Mouse (Mus musculus): ENCODE measurements around the gene Gchfr.
A peak's percentile ranks its signal among the peaks of the same experiment; 100 is the strongest.

The Gchfr gene

DNA sequence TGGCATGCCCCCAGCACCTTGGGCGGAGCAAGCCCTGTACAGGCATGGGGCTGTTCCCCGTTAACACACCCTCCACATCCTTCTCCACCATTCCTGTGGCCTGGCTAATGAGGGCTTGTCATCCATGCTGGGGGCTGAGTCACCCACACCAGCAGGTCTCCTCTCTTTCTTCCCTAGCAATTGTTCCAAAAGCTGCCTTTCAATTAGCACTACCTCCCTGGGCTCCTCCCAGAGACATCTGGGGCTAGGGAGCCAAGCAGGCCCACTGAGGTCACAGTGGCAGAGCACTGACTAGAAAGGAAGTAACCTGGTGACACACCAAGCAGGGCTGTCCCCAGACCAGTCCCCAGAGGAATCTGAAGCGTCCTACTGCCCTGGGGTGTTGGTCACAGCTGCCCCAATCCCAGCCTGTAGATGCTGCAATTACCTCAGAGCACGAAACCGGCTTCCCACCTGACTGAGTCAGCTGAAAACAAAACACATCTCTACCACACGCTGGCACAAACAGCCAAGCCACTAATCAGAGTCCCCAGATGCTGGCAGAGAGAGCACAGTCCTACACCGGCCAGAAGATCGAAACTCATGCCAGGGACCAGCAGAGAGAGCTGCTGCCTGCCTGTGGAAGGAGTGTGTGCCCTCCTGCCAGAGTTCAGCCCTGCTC is 6.5 kb downstream of the Gchfr start, which contains the start of gene Gm14137:
Gene Gm14137, plus strand, starts transcription at position 519 of the 661 bp plus-strand sequence.
- no peak for DNase-seq (ENCODE audit: extremely low spot score)

DNA sequence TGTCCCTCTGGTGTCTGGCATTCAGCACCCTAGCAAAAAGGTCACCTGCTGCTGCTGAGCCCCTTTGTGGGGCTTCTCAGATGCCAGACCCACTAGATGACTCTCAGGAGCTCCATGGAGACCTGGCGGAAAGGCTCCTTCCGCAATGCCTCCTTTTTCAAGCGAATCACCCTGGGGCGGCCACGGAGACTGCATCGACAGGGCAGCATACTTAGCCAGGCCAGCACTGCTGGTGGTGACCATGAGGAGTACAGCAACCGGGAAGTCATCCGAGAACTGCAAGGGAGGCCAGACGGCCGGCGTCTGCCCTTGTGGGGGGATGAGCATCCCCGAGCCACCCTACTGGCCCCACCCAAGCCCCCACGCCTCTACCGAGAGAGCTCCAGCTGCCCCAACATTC is 7.3 kb downstream of the Gchfr start:
- DNase-seq (ENCODE audit: extremely low spot score), result no peak

DNA sequence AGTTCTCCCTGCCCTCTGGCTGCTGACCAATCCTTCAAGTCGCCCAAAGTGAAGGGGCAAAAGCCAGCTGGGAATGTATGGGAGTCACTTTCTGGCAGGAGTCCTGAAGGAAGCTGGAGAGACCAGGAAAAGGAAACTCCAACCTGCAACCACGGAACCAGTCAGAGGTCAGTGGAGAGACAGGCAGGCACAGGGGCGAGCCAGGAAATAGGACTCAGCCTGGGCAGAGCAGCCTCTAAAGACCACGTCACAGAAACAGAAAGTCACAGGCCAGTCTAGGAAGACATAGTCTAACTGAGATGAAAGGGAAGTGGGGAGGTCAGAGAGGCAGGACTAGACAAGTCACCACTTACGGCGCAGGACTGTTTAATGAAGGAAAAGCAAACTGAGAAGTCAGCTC is 8.0 kb downstream of the Gchfr start:
- DNase-seq (ENCODE audit: extremely low spot score), result no peak

DNA sequence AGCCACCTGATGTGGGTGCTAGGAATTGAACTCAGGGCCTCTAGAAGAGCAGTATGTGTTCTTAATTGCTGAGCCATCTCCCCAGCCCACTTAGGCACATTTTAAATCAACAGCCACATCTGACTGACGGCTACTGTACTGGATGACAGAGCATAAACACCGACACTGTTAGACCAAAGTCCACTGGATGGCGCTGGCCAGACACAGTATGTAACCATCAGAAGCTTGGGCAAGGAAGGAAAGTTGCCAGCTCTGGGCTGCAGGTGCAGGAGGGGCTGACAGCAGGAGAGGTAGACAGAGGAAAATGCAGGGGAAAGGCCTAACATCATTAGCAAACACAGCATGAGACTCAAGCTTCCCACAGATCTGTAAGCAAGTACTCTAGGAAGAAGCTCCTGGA is 9.2 kb downstream of the Gchfr start:
- DNase-seq (ENCODE audit: extremely low spot score), result no peak

DNA sequence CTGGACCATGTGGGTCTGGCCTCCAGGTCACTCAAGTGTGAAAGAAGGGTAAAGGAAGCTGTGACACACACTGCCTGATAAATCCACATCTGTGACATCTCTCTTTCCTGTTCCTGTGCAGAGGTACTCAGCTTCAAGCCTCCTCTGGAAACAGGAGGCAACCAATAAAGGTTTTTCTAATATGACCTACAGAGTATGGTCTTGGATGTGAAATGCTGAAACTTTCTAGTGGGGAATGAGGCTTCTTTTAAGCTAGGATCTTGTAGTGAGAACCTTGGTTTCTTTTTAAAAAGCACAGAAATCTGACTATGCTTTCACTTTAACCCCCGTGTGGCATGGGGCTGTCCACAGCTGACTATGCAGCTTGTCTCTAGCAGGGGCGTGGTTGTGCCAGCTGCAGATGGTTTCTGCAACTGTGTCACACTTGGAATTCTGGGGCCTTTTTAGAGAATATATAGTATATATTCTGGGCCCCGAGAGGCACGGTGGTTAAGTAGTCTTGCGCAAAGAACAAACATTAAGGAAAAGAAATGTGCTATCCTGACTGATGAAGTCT is 9.9 kb downstream of the Gchfr start:
- no peak for DNase-seq (ENCODE audit: extremely low spot score)

DNA sequence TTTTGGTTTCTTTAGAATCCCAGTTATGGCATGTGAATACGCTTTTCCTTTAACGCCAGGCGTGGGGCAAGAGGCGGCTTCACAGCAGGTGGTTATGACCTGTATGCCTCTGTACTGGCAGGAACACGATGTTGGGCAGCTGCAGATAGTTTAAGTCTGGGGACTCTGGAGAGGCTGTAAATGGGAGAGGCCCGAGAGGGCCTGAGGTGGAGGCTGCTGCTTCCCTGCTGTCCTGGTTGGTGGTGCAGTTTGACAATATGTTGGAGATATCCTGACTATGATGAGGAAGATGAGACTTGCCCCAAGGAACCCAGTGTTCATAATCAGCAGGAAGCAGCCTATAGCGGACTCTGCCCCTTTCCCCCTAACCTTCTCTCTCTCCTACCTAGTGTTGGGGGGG is 15.3 kb downstream of the Gchfr start:
- no peak for DNase-seq (ENCODE audit: extremely low spot score)

DNA sequence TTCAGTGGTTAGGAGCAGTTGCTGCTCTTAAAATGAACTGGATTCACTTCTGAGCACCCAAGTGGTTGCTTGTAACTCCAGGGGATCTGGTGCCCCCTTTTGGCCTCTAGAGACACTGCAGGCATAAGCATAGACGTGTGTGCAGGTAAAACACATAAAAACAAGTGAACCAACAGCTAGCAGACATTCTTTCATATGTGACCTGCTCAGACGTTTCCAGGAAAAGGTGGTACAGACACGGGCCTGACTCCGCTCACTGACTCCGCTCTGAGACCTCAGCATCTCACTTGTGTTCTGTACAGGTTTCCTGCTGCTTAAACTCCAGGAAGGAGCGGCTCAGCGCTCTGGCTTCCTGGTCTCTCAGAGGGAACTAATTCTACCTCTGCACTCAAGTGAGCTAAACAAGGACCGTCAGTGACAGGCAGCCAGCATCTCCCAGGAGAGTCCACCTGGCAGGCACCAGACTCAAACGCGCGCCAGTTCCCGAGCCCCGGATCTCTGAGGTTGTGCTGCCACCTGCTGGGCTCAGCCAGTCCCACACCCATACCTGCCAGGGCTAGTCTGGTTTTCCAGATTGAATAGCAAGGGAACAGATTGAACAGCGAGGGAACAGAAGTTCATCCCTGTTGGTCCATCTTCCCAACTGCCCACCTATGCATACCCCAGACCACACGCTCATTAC is 21.6 kb downstream of the Gchfr start:
- DNase-seq (ENCODE audit: extremely low spot score), result peak; percentile 85

DNA sequence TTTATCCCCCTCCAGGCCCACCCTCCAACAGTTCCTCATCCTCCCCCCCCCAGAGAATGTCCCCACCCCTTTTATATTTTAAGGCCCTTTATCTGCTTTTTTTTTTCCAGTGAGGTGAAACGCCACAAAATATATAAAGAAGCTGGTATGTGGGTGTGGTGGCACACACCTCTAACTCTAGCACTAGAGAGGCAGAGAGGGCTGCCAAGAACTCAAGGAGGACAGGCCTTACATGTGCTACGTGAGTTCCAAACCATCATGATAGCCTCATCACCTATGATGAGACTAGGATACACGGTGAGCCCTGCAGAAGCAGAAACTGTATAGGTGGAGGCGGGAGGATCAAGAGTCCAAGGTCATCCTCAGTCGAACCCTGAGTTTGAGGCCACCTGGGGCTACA is 23.4 kb downstream of the Gchfr start:
- no peak for DNase-seq (ENCODE audit: extremely low spot score)

DNA sequence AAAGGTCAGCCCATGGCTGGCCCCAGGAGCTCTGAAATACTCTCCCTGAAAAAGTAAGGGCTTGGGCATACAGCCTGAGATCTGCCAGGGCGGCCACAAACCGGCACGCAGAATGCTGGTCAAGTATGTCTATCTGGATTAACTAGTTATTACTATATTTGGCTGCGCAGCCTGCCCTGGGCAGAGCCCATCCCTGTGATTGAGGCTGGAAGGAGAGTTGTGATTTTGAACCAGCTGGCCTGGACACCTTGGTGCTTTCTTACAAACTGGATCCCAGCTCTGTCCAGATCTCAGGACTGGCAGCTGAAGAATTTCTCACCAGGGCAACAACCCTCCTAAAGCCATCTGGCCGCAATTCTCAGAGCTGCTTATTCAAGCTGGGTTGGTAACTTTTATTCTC is 26.6 kb downstream of the Gchfr start:
- DNase-seq (ENCODE audit: extremely low spot score), result no peak

DNA sequence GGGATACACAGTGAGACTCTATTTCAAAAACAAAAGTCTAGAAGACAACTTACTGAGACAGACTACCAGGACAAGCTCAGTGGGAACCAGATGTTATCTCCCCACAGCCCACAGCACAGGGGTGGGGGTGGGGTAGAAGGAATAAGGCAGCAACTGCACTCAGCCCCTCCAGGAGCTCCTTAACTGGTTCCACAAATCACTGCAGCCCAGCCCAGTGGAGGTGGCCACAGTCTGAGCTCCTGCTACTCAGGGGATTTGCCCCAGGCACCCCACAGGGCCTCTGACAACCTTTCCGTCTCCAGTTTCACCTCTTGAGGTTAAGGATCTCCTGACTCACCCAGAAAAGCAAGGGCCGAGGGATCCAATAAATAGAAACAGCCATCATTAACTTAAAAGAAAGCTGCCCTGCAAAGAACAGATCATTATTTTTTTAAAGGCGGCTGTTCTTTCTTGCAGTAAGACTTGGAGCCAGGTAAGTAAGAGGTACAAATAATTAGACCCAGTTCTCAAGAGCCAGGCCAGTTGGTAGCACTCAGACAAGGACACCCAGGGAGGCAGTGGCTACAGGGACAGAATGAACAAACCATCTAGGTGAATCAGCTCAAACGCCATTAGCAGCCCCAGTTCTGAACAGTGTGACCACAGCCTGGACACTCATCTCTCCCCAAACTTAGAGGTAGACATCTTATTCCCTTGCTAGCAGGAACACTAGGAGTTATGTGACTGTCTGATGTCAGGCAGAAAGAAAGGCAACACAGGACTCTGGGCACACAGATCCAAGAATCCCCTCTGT is 28.9 kb downstream of the Gchfr start:
- DNase-seq (ENCODE audit: extremely low spot score), result no peak

DNA sequence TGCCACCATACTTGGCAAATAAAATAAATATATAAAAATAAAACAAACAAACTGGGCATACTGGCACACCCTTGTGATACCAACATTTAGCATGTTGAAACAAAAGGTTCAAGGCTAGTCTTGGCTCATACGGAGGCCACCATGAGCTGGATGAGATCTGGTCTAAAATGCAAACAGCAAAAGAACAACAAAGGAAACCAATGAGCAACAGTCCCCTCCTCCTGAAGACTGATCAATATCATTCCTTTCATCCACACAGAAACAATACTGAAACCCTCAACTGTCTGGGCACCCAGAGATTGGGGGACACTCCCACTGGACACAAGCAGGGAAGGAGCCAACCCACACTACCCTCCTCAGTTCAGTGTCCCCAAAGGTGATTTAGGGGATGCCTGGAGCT is 29.9 kb downstream of the Gchfr start:
- DNase-seq (ENCODE audit: extremely low spot score), result no peak

DNA sequence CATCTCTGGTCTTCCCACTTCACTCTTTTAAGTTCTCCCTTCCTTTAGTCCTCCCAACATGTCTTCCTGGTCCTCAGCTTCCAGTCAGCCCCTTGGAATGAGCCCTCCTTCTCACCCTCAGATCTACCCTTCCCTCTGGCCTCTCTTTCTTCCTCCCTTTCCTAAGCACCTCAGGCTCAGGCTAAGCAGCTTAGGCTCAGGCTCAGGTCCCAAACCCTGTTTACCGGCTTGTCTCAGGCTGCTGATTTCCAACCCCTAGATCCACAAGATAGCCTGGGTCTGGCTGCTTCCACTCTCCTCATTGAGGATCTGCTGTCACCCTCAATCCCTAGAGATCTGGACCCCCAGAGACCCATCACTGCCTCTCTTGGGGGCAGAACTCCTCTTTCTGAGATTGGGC is 30.5 kb downstream of the Gchfr start:
- DNase-seq (ENCODE audit: extremely low spot score), result no peak

DNA sequence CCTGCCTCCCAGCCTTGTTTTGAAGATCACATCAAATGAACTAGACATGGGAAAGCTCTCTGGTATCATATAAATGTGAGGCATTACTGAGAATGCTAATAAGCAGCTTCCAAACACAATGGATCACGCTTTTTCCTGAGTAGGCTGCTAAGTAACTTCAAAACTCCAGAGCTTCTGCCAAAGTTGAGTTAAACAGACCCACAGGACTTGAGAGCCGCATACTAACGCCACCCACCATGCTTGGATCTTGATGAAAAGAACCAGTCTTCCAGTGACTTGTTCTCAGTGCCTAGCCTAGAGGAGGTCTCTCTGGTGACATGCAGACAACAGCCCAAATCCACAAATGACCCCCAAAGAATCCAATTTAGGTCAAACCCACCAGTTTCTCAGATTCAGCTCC is 31.4 kb downstream of the Gchfr start:
- DNase-seq (ENCODE audit: extremely low spot score), result no peak

DNA sequence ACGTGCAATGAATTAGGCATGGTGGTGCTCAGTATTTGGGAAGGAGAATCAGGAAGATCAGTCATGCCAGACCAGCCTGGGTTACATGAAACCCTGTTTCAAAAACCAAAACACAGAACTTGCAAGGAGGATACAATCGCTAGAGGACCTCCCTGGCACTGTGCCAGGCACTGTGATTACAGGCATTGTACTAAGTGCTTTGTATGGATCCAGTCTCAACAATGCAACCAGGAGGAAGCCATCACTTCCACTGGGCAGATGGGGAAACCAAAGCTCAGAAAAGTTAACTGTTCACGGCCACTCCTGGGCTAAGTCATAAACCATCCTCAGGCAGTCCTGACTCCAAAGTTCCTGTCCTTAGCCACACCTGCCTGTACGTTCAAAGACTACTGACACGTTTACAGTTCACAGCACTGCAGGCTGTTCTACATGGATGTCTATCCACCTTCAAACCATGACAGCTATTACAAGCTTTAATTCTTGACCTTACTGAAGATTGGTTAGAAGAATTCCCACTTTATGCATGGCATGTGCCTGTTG is 35.4 kb downstream of the Gchfr start:
- DNase-seq (ENCODE audit: extremely low spot score), result no peak

DNA sequence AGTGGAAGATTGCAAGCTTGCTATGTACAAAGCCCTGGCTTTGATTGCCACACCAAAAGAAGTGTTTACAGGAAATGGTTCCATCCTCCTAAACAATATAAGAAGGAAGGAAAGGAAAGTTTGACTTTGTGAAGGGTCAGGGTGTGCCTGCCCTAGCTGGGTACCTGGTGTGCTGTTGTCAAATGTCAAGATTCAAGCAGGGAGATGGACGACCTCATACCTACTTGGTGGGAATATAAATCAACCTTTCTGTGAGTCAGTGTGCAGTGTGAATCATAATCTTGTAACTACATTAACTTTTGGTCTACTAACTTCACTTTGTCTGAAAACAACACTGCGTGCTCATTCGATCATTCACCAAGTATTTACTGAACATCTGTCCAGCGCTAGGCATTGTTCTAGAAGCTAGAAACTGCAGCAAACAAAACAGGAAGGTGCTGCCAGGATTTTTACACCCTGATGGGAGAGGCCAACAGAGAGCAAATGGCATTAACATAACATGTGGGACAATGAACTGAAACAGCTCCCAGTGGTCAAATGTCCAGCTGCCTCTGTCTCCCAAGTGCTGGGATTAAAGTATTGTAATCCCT is 36.4 kb downstream of the Gchfr start:
- no peak for DNase-seq (ENCODE audit: extremely low spot score)

DNA sequence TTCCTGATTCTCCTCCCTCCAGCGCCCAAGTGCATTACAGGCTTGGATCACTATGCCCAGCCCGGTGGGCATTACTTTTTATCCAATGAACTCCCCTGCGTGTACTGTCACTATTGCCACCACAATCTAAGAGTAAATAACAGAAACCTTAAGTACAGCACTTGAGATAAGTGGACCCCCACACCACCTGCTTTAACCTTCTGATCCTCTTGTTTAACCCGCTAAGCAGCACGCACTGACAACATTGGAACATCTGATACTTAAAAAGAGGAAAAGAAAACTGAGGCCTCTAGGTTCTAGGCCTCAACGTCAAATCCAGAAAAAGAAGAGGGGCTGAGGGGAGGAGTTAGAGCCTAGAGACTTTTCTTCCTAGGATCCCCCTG is 40.4 kb downstream of the Gchfr start:
- no peak for DNase-seq (ENCODE audit: extremely low spot score)

DNA sequence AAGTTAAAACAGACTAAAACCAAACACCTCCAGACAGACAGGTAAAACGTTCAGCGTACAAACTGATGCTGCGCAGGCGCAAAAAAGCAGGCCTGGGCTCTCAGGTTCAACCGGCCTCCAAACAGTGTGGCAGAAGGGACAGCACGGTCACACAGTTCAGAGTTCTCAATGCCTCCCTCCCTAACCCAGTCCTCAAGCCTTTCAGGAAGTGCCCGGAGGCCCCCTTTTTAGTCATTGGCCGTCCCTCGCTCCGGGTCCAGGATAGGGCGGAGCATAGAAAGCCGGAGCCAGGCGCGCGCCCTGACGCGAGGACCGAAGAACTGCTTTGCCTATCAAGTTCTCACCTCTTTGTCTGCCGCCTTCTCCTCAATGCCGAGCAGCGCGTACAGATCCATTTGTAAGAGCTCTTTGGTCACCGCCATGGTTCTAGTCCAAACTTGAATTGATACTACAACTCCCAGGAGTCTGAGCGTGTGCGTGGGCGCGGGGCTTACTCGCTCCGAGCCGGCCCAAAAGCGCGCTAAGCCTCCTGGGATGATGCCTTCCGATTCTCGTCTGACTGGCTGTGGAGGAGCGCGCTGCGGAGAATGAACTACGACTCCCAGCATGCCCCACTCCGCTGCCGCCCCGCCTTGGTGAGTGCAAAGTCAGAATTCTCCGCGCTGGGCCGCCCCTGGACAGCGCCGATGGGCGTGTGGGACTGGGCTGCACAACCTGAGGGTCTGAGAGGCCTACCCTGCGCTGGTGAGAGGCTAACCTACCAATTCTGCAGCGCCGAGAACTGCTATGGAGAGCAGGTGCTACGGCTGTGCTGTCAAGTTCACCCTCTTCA is 41.0 kb downstream of the Gchfr start, which contains the start of the genes Zfyve19 and Dnajc17:
Gene Zfyve19, plus strand, starts transcription at position 274 of the 832 bp plus-strand sequence.
Gene Dnajc17, minus strand, starts transcription at position 452 of the 832 bp plus-strand sequence.
- peak; percentile 95 for DNase-seq (ENCODE audit: extremely low spot score)

DNA sequence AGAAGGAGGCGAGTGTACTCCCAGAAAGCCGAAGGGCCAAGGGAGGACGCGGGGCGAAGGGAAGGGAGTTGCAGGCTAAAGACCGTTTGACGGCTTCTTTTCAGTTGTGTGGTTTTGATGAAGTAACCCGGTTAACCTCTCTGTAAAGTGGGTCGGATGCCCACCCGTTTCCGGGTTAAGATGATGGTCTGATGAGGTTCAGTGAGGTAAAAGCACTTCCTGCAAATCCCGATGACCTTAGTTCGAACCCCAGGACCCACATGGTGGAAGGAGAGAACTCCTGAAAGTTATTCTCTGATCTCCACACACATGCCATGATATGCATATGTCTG is 41.6 kb downstream of the Gchfr start:
- no peak for DNase-seq (ENCODE audit: extremely low spot score)

All from embryo, embryonic 9.5 days (tissue).